In genomic region chr10:80960551-80961508, GRCm38 (mm10) we compare ENCODE assay signal across 8 mouse cellular contexts. TPM values are rescaled to one million over a fixed set of nuclear protein-coding genes. Genes with fewer than 3 reads are reported as not detected.
DNase-seq lines count a peak whose midpoint lies in the region; ATAC-seq lines count a peak whose summit lies in the region.

No protein-coding gene starts in this region.

- no peaks in the 10 kb centered on the region for H3K9me3 ChIP-seq in forebrain, embryonic 10.5 days
- no peaks in the 10 kb centered on the region for H3K9me3 ChIP-seq in forebrain, embryonic 15.5 days
- H3K9me3 ChIP-seq in kidney, embryonic 16.5 days (ENCODE audit: low read length): no peaks in the 10 kb centered on the region

- H3K9ac ChIP-seq in forebrain, embryonic 15.5 days (replicated peaks): no peak overlapping the region
- H3K9ac ChIP-seq in kidney, embryonic 16.5 days (replicated peaks; ENCODE audit: low read length): peak overlapping the region; percentile 43; the same call in 1 of the 2 replicates

- WGBS in forebrain, embryonic 10.5 days: 12% methylated on average over 16 of the region's 16 CpGs
- 13% methylated on average over 16 of the region's 16 CpGs for WGBS in forebrain, embryonic 15.5 days
- WGBS in kidney, embryonic 16.5 days: 11% methylated on average over 16 of the region's 16 CpGs

- H3K4me3 ChIP-seq in forebrain, embryonic 10.5 days: peak overlapping the region; percentile 24
- no peak overlapping the region for H3K4me3 ChIP-seq in forebrain, embryonic 15.5 days
- H3K4me3 ChIP-seq in kidney, embryonic 16.5 days (ENCODE audit: low read length): no peak overlapping the region

- H3K36me3 ChIP-seq in forebrain, embryonic 10.5 days (replicated peaks): no peaks in the 10 kb centered on the region
- H3K36me3 ChIP-seq in forebrain, embryonic 15.5 days: no peaks in the 10 kb centered on the region
- H3K36me3 ChIP-seq in kidney, embryonic 16.5 days (ENCODE audit: insufficient read depth, low read length): no peaks in the 10 kb centered on the region

- peak overlapping the region; percentile 79 for H3K27ac ChIP-seq in forebrain, embryonic 10.5 days
- H3K27ac ChIP-seq in forebrain, embryonic 15.5 days (replicated peaks): no peak overlapping the region
- peak overlapping the region; percentile 82 for H3K27ac ChIP-seq in kidney, embryonic 16.5 days (ENCODE audit: low read length)

- DNase-seq in forebrain, embryonic 10.5 days (ENCODE audit: extremely low spot score, low spot score): peak; percentile 66
- DNase-seq in NIH3T3 (ENCODE audit: low read depth): peak; percentile 78
- DNase-seq in lung, postnatal 36 days: peak; percentile 88
- no peak for DNase-seq in cerebellum, postnatal 14 days
- no peak for DNase-seq in cerebellum, postnatal 10 days

- ATAC-seq in forebrain, embryonic 15.5 days (replicated peaks): no peak
- peak; percentile 26; the same call in 1 of the 2 replicates for ATAC-seq in granulocyte monocyte progenitor cell, adult 5-6 weeks (replicated peaks; ENCODE audit: poor library complexity, severe bottlenecking)
- ATAC-seq in kidney, embryonic 16.5 days (ENCODE audit: low FRiP score, low TSS enrichment): peak; percentile 83

- H3K4me1 ChIP-seq in forebrain, embryonic 10.5 days: peaks cover 48% of the 10 kb centered on the region
- peaks cover 11% of the 10 kb centered on the region for H3K4me1 ChIP-seq in forebrain, embryonic 15.5 days
- peaks cover 33% of the 10 kb centered on the region for H3K4me1 ChIP-seq in kidney, embryonic 16.5 days (ENCODE audit: insufficient read depth, low read length)

- no peak overlapping the region for H3K4me2 ChIP-seq in forebrain, embryonic 15.5 days (replicated peaks)
- peak overlapping the region; percentile 34 for H3K4me2 ChIP-seq in kidney, embryonic 16.5 days (replicated peaks; ENCODE audit: low read depth, low read length)

- H3K27me3 ChIP-seq in forebrain, embryonic 10.5 days (ENCODE audit: poor library complexity, severe bottlenecking): peaks cover 8% of the 10 kb centered on the region
- no peaks in the 10 kb centered on the region for H3K27me3 ChIP-seq in forebrain, embryonic 15.5 days
- H3K27me3 ChIP-seq in kidney, embryonic 16.5 days (ENCODE audit: insufficient read depth, low read length): no peaks in the 10 kb centered on the region

RNA-seq across cellular contexts. Expression of gene Gadd45b, which starts 31.0 kb away (rescaled TPM):
- 5.9 and 6.3 TPM in 2 replicates for polyA plus RNA-seq in forebrain, embryonic 10.5 days (2016; fragmentation: Nextera tagmentation; extraction: Ambion mirVana)
- 5.5 and 5.9 TPM in 2 replicates for polyA plus RNA-seq in forebrain, embryonic 15.5 days (2015; fragmentation: Nextera tagmentation; extraction: Ambion mirVana)
- total RNA-seq in granulocyte monocyte progenitor cell, adult 5-6 weeks (2014; fragmentation: Nextera tagmentation): 20.1 and 21.5 TPM in 2 replicates
- total RNA-seq in granulocyte monocyte progenitor cell, adult 5-6 weeks (2017): 25.6 and 27.6 TPM in 2 replicates
- 22.3 and 24.1 TPM in 2 replicates for polyA plus RNA-seq in kidney, embryonic 16.5 days (2015; fragmentation: Nextera tagmentation; extraction: Ambion mirVana)

RNA-seq across cellular contexts. Expression of gene Lmnb2, which starts 42.8 kb away (rescaled TPM):
- polyA plus RNA-seq in forebrain, embryonic 10.5 days (2016; fragmentation: Nextera tagmentation; extraction: Ambion mirVana): 85.6 and 89.5 TPM in 2 replicates
- 50.6 and 53.5 TPM in 2 replicates for polyA plus RNA-seq in forebrain, embryonic 15.5 days (2015; fragmentation: Nextera tagmentation; extraction: Ambion mirVana)
- total RNA-seq in granulocyte monocyte progenitor cell, adult 5-6 weeks (2014; fragmentation: Nextera tagmentation): 24.9 and 35.1 TPM in 2 replicates
- 56.2 and 62.8 TPM in 2 replicates for total RNA-seq in granulocyte monocyte progenitor cell, adult 5-6 weeks (2017)
- polyA plus RNA-seq in kidney, embryonic 16.5 days (2015; fragmentation: Nextera tagmentation; extraction: Ambion mirVana): 61.8 and 62.4 TPM in 2 replicates

RNA-seq across cellular contexts. Expression of gene Gng7, which starts 53.9 kb away (rescaled TPM):
- polyA plus RNA-seq in forebrain, embryonic 10.5 days (2016; fragmentation: Nextera tagmentation; extraction: Ambion mirVana): 6.3 and 6.9 TPM in 2 replicates
- 30.8 and 32.1 TPM in 2 replicates for polyA plus RNA-seq in forebrain, embryonic 15.5 days (2015; fragmentation: Nextera tagmentation; extraction: Ambion mirVana)
- 0.30 and 1.5 TPM in 2 replicates for total RNA-seq in granulocyte monocyte progenitor cell, adult 5-6 weeks (2014; fragmentation: Nextera tagmentation)
- total RNA-seq in granulocyte monocyte progenitor cell, adult 5-6 weeks (2017): 0.09 and 0.46 TPM in 2 replicates
- polyA plus RNA-seq in kidney, embryonic 16.5 days (2015; fragmentation: Nextera tagmentation; extraction: Ambion mirVana): 6.6 and 6.7 TPM in 2 replicates

Comparison
In these comparisons a context has a peak if more than half of its experiments do, and no peak if none do; other contexts are left out.
1. DNase-seq: peak in forebrain, embryonic 10.5 days (single experiment), NIH3T3 (single experiment) and lung, postnatal 36 days (single experiment); none in cerebellum, postnatal 14 days (0 of 2) and cerebellum, postnatal 10 days (0 of 2).